Mouse (Mus musculus) B cell, adult 62 days (primary cell): Measurements from ENCODE around the gene Tdpoz2. TPM values are rescaled to one million over a fixed set of nuclear protein-coding genes. Genes with fewer than 3 reads are reported as not detected.

ENCODE experiments used
- total RNA-seq: library from RNA; stranded (reverse); gene quantifications from 4 replicates; pipeline ENCODE4 v1.2.4, GENCODE M21; 2023

Tdpoz2 gene
- not detected in 4 replicates for total RNA-seq

GRCm38 (mm10) chr3:93652586-93652985 lies at the start of gene Tdpoz2:
TSS of gene Tdpoz2 (minus strand) at chr3:93652686.

GRCm38 (mm10) chr3:93692970-93693369 lies 40.5 kb upstream of the Tdpoz2 start, which contains the start of gene Gm37596:
TSS of gene Gm37596 (minus strand) at chr3:93693070.

GRCm38 (mm10) chr3:93676210-93676609 lies 23.7 kb upstream of the Tdpoz2 start, which contains the start of gene Tdpoz1:
TSS of gene Tdpoz1 (minus strand) at chr3:93676310.

Other genes with a start within 250 kb of the Tdpoz2 start
- not detected in 4 replicates for gene Tchh, start 210.4 kb downstream of the Tdpoz2 start, total RNA-seq
- gene Tchhl1, start 183.9 kb downstream of the Tdpoz2 start, total RNA-seq = not detected in 4 replicates
- 185 to 237 TPM (median 210 TPM) in 4 replicates for gene S100a11, start 132.2 kb downstream of the Tdpoz2 start, total RNA-seq
- 168 to 198 TPM (median 184 TPM) in 4 replicates for gene S100a10, start 97.6 kb downstream of the Tdpoz2 start, total RNA-seq
- not detected in 4 replicates for gene Tdpoz1, start 23.6 kb upstream of the Tdpoz2 start, total RNA-seq
- gene Gm37596, start 40.4 kb upstream of the Tdpoz2 start, total RNA-seq = not detected in 4 replicates
- not detected in 4 replicates for gene Gm5773, start 120.3 kb upstream of the Tdpoz2 start, total RNA-seq
- gene Tdpoz4, start 143.7 kb upstream of the Tdpoz2 start, total RNA-seq = not detected in 4 replicates
- not detected in 4 replicates for gene Tdpoz3, start 173.3 kb upstream of the Tdpoz2 start, total RNA-seq